Mouse (Mus musculus) myocyte (in vitro differentiated cells): ENCODE data around the gene Kncn. TPM values are rescaled to one million over a fixed set of nuclear protein-coding genes. Genes with fewer than 3 reads are reported as not detected.

Experiments
- H3K27me3 ChIP-seq: one replicate; pipeline ENCODE4 v1.6.1; 2011; ENCODE audit not compliant: control insufficient read depth, insufficient read depth, insufficient read length
- H3K36me3 ChIP-seq: one replicate; pipeline ENCODE4 v1.6.1; 2011; ENCODE audit not compliant: control insufficient read depth, insufficient read depth
- H3K4me2 ChIP-seq: one replicate; pipeline ENCODE4 v1.6.1; 2011; ENCODE audit warnings: low read depth, control low read depth
- H3K4me3 ChIP-seq: one replicate; pipeline ENCODE4 v1.5.1; 2011; ENCODE audit warnings: mild to moderate bottlenecking, control low read depth, moderate library complexity
- H3K79me2 ChIP-seq: one replicate; pipeline ENCODE4 v1.6.1; 2011; ENCODE audit not compliant: control insufficient read depth, insufficient read depth
- H3ac ChIP-seq: one replicate; pipeline ENCODE4 v1.6.1; 2011; ENCODE audit not compliant: control insufficient read depth, insufficient read length
- CEBPB ChIP-seq: IDR thresholded peaks from 2 replicates; pipeline ENCODE4 v1.6.1; 2011; ENCODE audit warnings: mild to moderate bottlenecking, moderate library complexity; ENCODE audit not compliant: poor library complexity, insufficient read depth, severe bottlenecking
- E2F4 ChIP-seq: IDR thresholded peaks from one replicate; pipeline ENCODE4 v1.6.1; 2011; ENCODE audit warnings: mild to moderate bottlenecking, control low read depth, moderate library complexity; ENCODE audit not compliant: insufficient read depth
- MAX ChIP-seq: IDR thresholded peaks from one replicate; pipeline ENCODE4 v1.6.1; 2011; ENCODE audit warnings: low read depth, mild to moderate bottlenecking, control low read depth
- MYOD1 ChIP-seq, 3 experiments: IDR thresholded peaks; one replicate each; pipeline ENCODE4 v1.6.1; 2011; ENCODE audit warnings: control low read depth in 2 of 3, low read depth in 2 of 3, mild to moderate bottlenecking in 2 of 3, moderate library complexity in 1 of 3; ENCODE audit not compliant: insufficient read length in 2 of 3, control insufficient read depth in 1 of 3
- MYOG ChIP-seq, 3 experiments: IDR thresholded peaks; one replicate each; pipeline ENCODE4 v1.6.1; 2011; ENCODE audit warnings: control low read depth in 2 of 3, low read depth in 2 of 3, mild to moderate bottlenecking in 2 of 3; ENCODE audit not compliant: insufficient read length in 2 of 3, control insufficient read depth in 1 of 3, insufficient read depth in 1 of 3
- POLR2A ChIP-seq: IDR thresholded peaks from one replicate; pipeline ENCODE4 v1.6.1; 2011; ENCODE audit warnings: low read depth, mild to moderate bottlenecking, control low read depth, moderate library complexity; ENCODE audit not compliant: insufficient read length
- POLR2AphosphoS2 ChIP-seq: IDR thresholded peaks from one replicate; pipeline ENCODE4 v1.6.1; 2011; ENCODE audit warnings: low read depth, control low read depth; ENCODE audit not compliant: insufficient read length
- REST ChIP-seq: IDR thresholded peaks from one replicate; pipeline ENCODE4 v1.6.1; 2011; ENCODE audit warnings: mild to moderate bottlenecking, control low read depth, moderate library complexity; ENCODE audit not compliant: insufficient read depth, insufficient read length
- SRF ChIP-seq: IDR thresholded peaks from one replicate; pipeline ENCODE4 v1.6.1; 2011; ENCODE audit warnings: low read depth; ENCODE audit not compliant: control insufficient read depth, insufficient read length
- TCF12 ChIP-seq: IDR thresholded peaks from one replicate; pipeline ENCODE4 v1.6.1; 2011; ENCODE audit warnings: mild to moderate bottlenecking, control low read depth; ENCODE audit not compliant: poor library complexity, insufficient read depth, severe bottlenecking
- TCF3 ChIP-seq: IDR thresholded peaks from one replicate; pipeline ENCODE4 v1.6.1; 2011; ENCODE audit warnings: low read depth, control low read depth; ENCODE audit not compliant: insufficient read length
- USF1 ChIP-seq: IDR thresholded peaks from one replicate; pipeline ENCODE4 v1.6.1; 2011; ENCODE audit warnings: low read depth, mild to moderate bottlenecking, control low read depth, moderate library complexity
- polyA plus RNA-seq: library from polyadenylated mRNA; unstranded; fragments of >200 nt; fragmentation: generic; extraction: Trizol; gene quantifications from one replicate; pipeline ENCODE4 v1.2.1, GENCODE M21; 2012; ENCODE audit warnings: missing spikeins

The Kncn gene
- polyA plus RNA-seq, 1 experiment: not detected

DNA sequence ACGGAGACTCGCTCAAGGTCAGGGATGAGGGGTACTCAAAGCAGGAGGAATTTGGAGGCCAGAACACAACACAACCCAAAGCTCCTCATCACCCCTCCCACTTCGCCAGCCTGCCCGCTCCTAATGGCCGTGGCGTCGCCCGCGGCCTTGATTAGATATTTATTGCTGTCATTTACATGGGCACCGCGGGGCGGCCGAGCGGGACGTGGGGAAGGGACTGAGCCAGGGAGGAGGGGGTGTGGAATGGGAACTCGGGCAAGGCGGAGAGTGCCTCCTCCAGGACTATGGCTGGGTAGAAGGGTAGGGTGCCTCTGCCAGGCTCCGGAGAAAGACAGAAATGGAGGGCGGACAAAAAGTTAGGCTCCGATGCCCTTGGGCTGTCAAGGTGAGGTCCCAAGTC is 52.4 kb downstream of the Kncn start:
- TF ChIP-seq REST (no peak), USF1 (no peak), SRF (no peak), MYOG (IDR thresholded peaks at IDR 0.05; ENCODE audit: control insufficient read depth in 1 of 3, insufficient read depth in 1 of 3, insufficient read length in 2 of 3, low read depth in 2 of 3) (no peak), TCF12 (no peak), POLR2A (no peak), POLR2AphosphoS2 (no peak), E2F4 (no peak), CEBPB (no peak), MYOD1 (IDR thresholded peaks at IDR 0.05; ENCODE audit: control insufficient read depth in 1 of 3, insufficient read length in 2 of 3, low read depth in 2 of 3) (no peak), TCF3 (no peak), MAX (no peak)

GRCm38 (mm10) chr4:115937061-115937976 is 53.1 kb downstream of the Kncn start:
- H3K79me2 ChIP-seq: no peaks in the 10 kb centered on the region
- H3ac ChIP-seq: no peak overlapping the region
- H3K27me3 ChIP-seq: peaks cover 96% of the 10 kb centered on the region
- no peak overlapping the region for H3K4me3 ChIP-seq
- H3K4me2 ChIP-seq: no peak overlapping the region
- H3K36me3 ChIP-seq: no peaks in the 10 kb centered on the region
- TF ChIP-seq E2F4: no peak
- TF ChIP-seq CEBPB: no peak

More for the DNA sequence above, 52.4 kb downstream of the Kncn start:
- no peaks in the 10 kb centered on the region for H3K79me2 ChIP-seq
- no peak overlapping the region for H3K4me2 ChIP-seq
- H3K27me3 ChIP-seq: peaks cover 92% of the 10 kb centered on the region
- no peak overlapping the region for H3ac ChIP-seq
- no peaks in the 10 kb centered on the region for H3K36me3 ChIP-seq
- no peak overlapping the region for H3K4me3 ChIP-seq

DNA sequence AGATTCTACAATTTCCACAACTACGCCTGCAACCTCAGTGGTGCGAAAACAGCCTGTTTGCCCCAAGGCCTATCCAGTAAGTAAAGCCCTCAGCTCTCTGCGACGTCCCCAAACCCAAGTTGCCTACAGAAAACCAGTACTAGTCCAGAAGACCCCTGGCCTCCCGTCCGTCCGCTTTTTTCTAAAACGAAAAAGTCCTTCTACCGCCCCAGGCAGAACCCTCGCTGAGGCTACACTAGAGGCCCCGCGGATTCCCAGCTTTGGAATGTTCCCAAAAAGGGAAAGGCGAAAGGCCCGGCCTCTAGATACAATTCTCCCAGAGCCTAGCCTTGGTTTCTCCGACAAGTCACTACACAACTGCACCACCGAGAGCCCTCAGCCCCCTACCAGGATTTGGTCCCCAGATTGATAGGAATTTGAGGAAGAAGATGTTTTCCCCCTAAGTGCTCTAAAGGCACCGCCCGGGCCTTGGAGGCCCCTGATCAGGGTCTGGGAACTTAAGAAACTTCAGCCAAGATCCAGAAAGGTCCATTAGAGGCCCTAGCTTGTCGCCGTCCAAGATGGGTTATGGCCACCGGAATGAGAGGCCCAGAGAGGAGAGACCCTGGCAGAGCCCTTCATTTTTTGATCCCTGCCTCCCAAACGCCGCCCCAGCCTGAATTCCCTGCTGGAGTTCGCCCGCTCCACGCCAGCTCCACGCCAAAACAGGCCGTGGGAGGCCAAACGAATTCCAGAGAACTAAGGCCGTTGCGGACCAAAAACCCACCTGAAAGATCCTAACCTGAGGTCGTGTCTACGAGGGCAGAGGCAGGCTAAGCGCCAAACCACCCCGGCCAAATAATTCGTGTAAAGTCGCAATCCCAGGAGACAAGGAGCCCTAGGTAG is 54.3 kb downstream of the Kncn start:
- Histone ChIP-seq H3K36me3 (no peaks in the 10 kb centered on the region), H3K4me3 (no peak overlapping the region), H3K79me2 (no peaks in the 10 kb centered on the region), H3K27me3 (peaks cover 95% of the 10 kb centered on the region), H3ac (no peak overlapping the region), H3K4me2 (no peak overlapping the region)
- TF ChIP-seq REST: no peak
- no peak for TF ChIP-seq TCF12
- TF ChIP-seq TCF3: no peak
- no peak for TF ChIP-seq POLR2A
- no peak for TF ChIP-seq USF1
- TF ChIP-seq MYOG (IDR thresholded peaks at IDR 0.05; ENCODE audit: control insufficient read depth in 1 of 3, insufficient read depth in 1 of 3, insufficient read length in 2 of 3, low read depth in 2 of 3): no peak
- no peak for TF ChIP-seq SRF

Other genes with a start within 250 kb of the Kncn start
- 0.84 TPM for gene Cyp4b1, start 236.7 kb upstream of the Kncn start, polyA plus RNA-seq
- gene Efcab14, start 146.7 kb upstream of the Kncn start, polyA plus RNA-seq: 11.1 TPM
- gene Tex38, start 103.4 kb upstream of the Kncn start, polyA plus RNA-seq: not detected
- gene Atpaf1, start 99.6 kb upstream of the Kncn start, polyA plus RNA-seq: 12.5 TPM
- 4.9 TPM for gene Mob3c, start 56.3 kb upstream of the Kncn start, polyA plus RNA-seq
- 31.7 TPM for gene Mknk1, start 45.2 kb upstream of the Kncn start, polyA plus RNA-seq
- gene 6430628N08Rik, start 6.3 kb downstream of the Kncn start, polyA plus RNA-seq: not detected
- 0.01 TPM for gene Dmbx1, start 55.5 kb downstream of the Kncn start, polyA plus RNA-seq
- gene Faah, start 133.5 kb downstream of the Kncn start, polyA plus RNA-seq: 0.08 TPM
- 23.7 TPM for gene Nsun4, start 169.5 kb downstream of the Kncn start, polyA plus RNA-seq
- 835 TPM for gene Uqcrh, start 190.7 kb downstream of the Kncn start, polyA plus RNA-seq
- 36.1 TPM for gene Lrrc41, start 190.9 kb downstream of the Kncn start, polyA plus RNA-seq
- 2.2 TPM for gene Rad54l, start 239.3 kb downstream of the Kncn start, polyA plus RNA-seq
- gene Pomgnt1, start 239.4 kb downstream of the Kncn start, polyA plus RNA-seq: 75.9 TPM